Mouse (Mus musculus) erythroblast, embryonic 14.5 days (primary cell): ENCODE results near the gene Cntd1. TPM values are rescaled to one million over a fixed set of nuclear protein-coding genes. Genes with fewer than 3 reads are reported as not detected.

Experiments
- H3K27me3 ChIP-seq: 2 replicates; pipeline ENCODE4 v1.6.1; 2012; ENCODE audit warnings: inconsistent platforms; ENCODE audit not compliant: control insufficient read depth
- H3K36me3 ChIP-seq: 2 replicates; pipeline ENCODE4 v1.6.1; 2012; ENCODE audit warnings: mild to moderate bottlenecking, inconsistent platforms; ENCODE audit not compliant: control insufficient read depth
- H3K4me1 ChIP-seq: 2 replicates; pipeline ENCODE4 v1.6.1; 2012; ENCODE audit warnings: inconsistent platforms; ENCODE audit not compliant: control insufficient read depth
- H3K4me3 ChIP-seq: replicated peaks from 2 replicates; pipeline ENCODE3; 2012; ENCODE audit warnings: moderate library complexity, mild to moderate bottlenecking, inconsistent platforms
- H3K9me3 ChIP-seq: 2 replicates; pipeline ENCODE4 v1.6.1; 2012; ENCODE audit warnings: low read length, inconsistent platforms, mixed read lengths; ENCODE audit not compliant: control insufficient read depth
- GATA1 ChIP-seq: IDR thresholded peaks from 2 replicates; pipeline ENCODE4 v1.6.1; 2012; ENCODE audit warnings: low read length, inconsistent platforms, mixed read lengths
- TAL1 ChIP-seq: IDR thresholded peaks from 3 replicates; pipeline ENCODE4 v1.6.1; 2012; ENCODE audit warnings: low read length, inconsistent platforms, mixed read lengths
- polyA plus RNA-seq: library from polyadenylated mRNA; stranded (reverse); fragments of >175 nt; gene quantifications from 2 replicates; pipeline ENCODE4 v1.2.3, GENCODE M21; 2012

Cntd1 gene
- polyA plus RNA-seq, 1 experiment = not detected

DNA sequence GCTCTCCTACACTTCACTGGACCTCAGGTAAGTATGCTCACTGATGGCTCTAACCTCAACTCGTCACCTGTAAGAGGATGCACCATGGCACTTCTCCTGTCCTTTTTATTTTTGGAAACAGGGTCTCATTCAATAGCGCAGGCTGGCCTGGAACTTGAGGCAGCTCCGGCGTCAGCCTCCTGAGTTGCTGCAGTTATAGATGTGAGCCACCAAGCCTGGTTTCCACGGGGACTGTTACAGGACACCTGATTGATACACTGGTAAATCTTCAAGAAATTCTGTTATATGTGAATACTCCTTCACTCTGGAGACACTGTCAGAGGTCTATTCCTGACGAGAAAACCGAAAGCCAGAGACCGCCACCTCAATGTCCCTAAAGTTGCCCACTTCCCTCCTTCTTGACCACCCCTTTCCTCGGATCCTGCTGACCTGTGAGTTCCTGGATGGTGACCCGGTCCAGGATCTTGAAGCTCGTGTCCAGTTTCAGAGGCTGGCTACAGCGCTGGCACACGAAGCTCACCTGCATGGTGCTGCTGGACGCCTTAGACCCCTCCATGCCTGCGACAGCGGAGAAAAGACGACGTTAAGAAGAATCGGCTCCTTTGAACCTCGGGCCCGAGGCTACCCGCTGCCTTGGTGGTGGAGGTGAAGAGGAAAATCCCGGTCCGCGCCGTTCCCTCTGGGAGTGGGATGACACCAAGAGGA lies 22.6 kb downstream of the Cntd1 start:
- peaks cover 3% of the 10 kb centered on the region for H3K27me3 ChIP-seq
- H3K4me3 ChIP-seq = peak overlapping the region; percentile 70
- H3K9me3 ChIP-seq = no peaks in the 10 kb centered on the region
- peaks cover 41% of the 10 kb centered on the region for H3K4me1 ChIP-seq
- no peak for TF ChIP-seq TAL1
- no peak for TF ChIP-seq GATA1
- H3K36me3 ChIP-seq = peaks cover 48% of the 10 kb centered on the region

DNA sequence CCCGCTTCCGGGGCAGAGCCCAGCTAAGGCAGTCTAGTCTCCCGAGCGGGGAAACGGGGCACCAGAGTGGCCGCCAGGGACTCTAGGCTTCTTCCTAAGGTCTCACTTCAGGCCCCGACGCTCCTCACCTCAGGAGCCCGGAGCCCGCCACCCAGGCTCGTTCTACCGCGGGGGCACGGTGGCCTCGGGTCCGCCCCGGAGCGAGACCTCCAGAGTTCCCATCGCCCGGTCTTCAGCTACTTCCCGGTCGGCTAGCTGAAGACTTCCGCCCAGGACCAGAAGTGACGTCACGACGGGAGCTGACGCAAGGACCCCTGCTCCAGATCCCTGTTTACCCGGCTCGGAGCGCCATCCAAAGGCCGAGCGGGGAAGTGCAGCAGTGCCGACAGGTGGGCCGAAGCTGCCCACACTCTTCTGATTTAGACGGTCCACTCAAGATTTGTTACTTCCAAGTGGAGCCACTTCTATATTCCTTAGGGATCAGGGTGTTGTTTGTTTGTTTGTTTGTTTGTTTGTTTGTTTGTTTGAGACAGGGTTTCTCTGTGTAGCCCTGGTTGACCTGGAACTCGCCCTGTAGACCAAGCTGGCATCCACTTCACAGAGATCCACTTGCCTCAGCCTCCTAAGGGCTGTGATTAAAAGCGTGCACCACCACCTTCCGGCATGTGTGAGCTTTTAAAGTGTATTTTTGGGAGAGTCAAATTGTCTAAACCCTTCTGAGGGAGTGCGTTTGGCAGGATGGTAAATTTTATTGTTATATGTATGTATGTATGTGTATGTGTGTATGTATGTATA lies 23.4 kb downstream of the Cntd1 start, which contains the start of gene Becn1:
Gene Becn1, minus strand, starts transcription at position 283 of the 795 bp plus-strand sequence.
- TF ChIP-seq GATA1 = no peak
- Histone ChIP-seq H3K27me3 (peaks cover 11% of the 10 kb centered on the region), H3K4me1 (peaks cover 39% of the 10 kb centered on the region), H3K36me3 (peaks cover 41% of the 10 kb centered on the region), H3K9me3 (no peaks in the 10 kb centered on the region), H3K4me3 (peak within 1 kb of the TSS; percentile 70)

- TF ChIP-seq GATA1 = no peak
- TF ChIP-seq TAL1 = no peak
- Histone ChIP-seq H3K36me3 (no peaks in the 10 kb centered on the region), H3K4me1 (peaks cover 33% of the 10 kb centered on the region), H3K9me3 (no peaks in the 10 kb centered on the region; the same call in 1 of the 2 replicates), H3K4me3 (no peak overlapping the region), H3K27me3 (peaks cover 18% of the 10 kb centered on the region)
Measured at GRCm38 (mm10) chr11:101307744-101308143, 28.9 kb downstream of the Cntd1 start.

DNA sequence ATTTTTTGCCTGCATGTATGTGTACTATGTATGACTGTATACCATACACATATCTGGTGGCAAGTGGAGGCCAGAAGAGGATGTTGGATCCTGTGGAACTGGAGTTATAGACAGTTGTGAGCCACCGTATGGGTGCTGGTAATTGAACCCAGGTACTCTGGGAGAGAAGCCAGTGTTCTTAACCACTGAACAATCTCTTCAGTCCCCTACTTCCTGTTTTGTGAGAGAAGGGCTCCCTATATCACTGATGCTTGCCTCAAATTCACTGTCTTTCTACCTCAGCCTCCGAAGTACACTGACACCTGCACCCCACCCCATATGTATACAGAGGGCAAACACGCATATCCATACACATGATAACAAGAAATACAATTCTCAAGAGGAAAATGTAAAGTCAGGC lies 32.3 kb downstream of the Cntd1 start:
- peaks cover 58% of the 10 kb centered on the region for H3K4me1 ChIP-seq
- H3K27me3 ChIP-seq = peaks cover 18% of the 10 kb centered on the region
- H3K36me3 ChIP-seq = peaks cover 17% of the 10 kb centered on the region
- H3K4me3 ChIP-seq = no peak overlapping the region
- TF ChIP-seq TAL1 (no peak), GATA1 (no peak)
- peaks cover 3% of the 10 kb centered on the region; the same call in 1 of the 2 replicates for H3K9me3 ChIP-seq

- H3K36me3 ChIP-seq = peaks cover 26% of the 10 kb centered on the region
- H3K9me3 ChIP-seq = peaks cover 3% of the 10 kb centered on the region; the same call in 1 of the 2 replicates
- H3K4me3 ChIP-seq = no peak overlapping the region
- no peak for TF ChIP-seq TAL1
- TF ChIP-seq GATA1 = no peak
- H3K4me1 ChIP-seq = peaks cover 60% of the 10 kb centered on the region
- H3K27me3 ChIP-seq = peaks cover 8% of the 10 kb centered on the region
Measured at GRCm38 (mm10) chr11:101312150-101312549, 33.3 kb downstream of the Cntd1 start.

DNA sequence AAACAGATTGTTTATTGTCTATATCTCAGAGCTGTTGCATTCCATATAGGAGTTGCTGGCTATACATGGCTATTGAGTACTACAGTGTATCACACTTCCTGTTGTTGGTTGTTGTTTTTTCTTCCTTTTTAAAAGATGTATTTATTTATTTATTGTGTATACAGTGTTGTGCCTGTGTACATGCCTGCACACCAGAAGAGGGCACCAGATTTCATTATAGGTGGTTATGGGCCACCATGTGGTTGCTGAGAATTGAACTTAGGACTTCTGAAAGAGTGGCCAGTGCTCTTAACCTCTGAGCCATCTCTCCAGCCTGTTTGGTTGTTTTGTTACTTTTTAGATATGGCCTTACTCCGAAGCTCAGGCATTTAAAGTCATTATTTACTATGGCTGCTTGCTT lies 35.8 kb downstream of the Cntd1 start:
- TF ChIP-seq GATA1 = no peak
- TF ChIP-seq TAL1 = no peak
- no peak overlapping the region for H3K4me3 ChIP-seq
- 0 out of 2 replicates have a peak, but pooled peaks cover 3% of the 10 kb centered on the region for H3K9me3 ChIP-seq
- peaks cover 68% of the 10 kb centered on the region for H3K4me1 ChIP-seq
- H3K27me3 ChIP-seq = no peaks in the 10 kb centered on the region
- H3K36me3 ChIP-seq = peaks cover 50% of the 10 kb centered on the region

DNA sequence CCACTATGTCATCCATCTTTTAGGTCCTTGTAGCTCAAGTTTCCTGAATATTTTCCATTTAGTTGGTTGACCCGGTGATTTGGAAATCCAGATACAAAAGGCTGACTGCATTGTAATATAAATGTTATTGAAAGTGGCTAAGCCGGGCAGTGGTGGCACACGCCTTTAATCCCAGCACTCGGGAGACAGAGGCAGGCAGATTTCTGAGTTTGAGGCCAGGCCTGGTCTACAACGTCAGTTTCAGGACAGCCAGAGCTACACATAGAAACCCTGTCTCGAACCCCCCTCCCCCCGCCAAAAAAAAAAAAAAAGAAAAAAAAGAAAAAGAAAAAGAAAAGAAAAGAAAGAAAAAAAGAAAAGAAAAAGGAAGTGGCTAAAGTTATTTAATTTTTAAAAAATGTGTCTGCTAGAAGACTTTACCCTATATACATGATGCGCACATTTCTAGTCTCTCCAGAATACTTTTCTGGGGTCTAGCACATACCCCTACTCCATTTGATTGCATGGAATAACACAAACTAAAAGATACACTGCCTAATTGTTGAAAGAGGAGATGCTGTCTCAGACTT lies 36.4 kb downstream of the Cntd1 start:
- H3K4me1 ChIP-seq = peaks cover 69% of the 10 kb centered on the region
- peaks cover 56% of the 10 kb centered on the region for H3K36me3 ChIP-seq
- no peak for TF ChIP-seq GATA1
- no peak for TF ChIP-seq TAL1
- H3K27me3 ChIP-seq = no peaks in the 10 kb centered on the region
- 0 out of 2 replicates have a peak, but pooled peaks cover 3% of the 10 kb centered on the region for H3K9me3 ChIP-seq
- H3K4me3 ChIP-seq = peak overlapping the region; percentile 74

DNA sequence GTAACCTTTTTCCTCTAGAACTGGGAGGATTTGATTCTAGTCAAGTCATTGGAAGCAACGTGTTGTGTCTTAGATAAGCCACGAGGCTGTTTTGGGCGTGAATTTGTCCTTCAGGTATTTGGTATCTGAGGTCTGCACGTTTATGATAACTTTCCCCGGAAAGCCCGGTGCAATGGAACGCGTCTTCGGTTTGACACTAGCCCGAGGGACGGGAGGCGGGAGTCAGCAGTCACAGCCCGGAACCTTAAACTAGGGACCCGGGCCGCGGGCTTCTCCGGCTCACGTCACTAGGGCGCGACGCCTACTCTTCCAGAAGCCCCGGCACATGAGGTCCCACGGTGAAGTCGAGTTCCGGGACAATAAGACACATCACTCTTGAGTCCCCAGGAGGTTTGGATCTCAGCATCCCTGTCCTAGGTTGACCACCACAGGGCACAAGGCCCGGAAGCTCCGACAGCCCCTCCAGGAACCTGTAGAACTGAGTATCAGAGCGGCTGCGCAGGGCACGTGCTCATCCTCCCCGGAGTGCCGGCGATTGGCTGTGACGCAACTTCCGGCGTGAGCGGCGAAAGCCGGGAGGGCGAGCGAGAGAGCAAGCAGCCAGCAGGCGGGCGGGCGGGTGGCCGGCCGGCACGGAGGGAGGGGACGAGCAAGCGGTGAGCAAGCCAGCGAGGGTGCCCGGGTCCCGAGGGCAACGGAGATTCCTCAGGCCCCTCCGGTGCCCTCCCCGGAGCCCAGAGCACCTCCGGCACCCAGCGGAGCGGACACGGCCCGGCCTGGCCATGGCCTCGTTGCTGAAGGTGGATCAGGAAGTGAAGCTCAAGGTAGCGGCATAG lies 37.1 kb downstream of the Cntd1 start, which contains the start of gene Psme3:
Gene Psme3, plus strand, starts transcription at position 549 of the 836 bp plus-strand sequence.
- Histone ChIP-seq H3K9me3 (0 out of 2 replicates have a peak, but pooled peaks cover 3% of the 10 kb centered on the region), H3K4me3 (peak within 1 kb of the TSS; percentile 74), H3K4me1 (peaks cover 73% of the 10 kb centered on the region), H3K36me3 (peaks cover 63% of the 10 kb centered on the region), H3K27me3 (no peaks in the 10 kb centered on the region)
- TF ChIP-seq TAL1 = peak; percentile 92
- TF ChIP-seq GATA1 = peak; percentile 96
